Mouse (Mus musculus) myocyte (in vitro differentiated cells): ENCODE data around the gene Fam193b. TPM values are rescaled to one million over a fixed set of nuclear protein-coding genes. Genes with fewer than 3 reads are reported as not detected.

Source experiments
- H3K27me3 ChIP-seq: one replicate; pipeline ENCODE4 v1.6.1; 2011; ENCODE audit not compliant: control insufficient read depth, insufficient read depth, insufficient read length
- H3K36me3 ChIP-seq: one replicate; pipeline ENCODE4 v1.6.1; 2011; ENCODE audit not compliant: control insufficient read depth, insufficient read depth
- H3K4me2 ChIP-seq: one replicate; pipeline ENCODE4 v1.6.1; 2011; ENCODE audit warnings: low read depth, control low read depth
- H3K4me3 ChIP-seq: one replicate; pipeline ENCODE4 v1.5.1; 2011; ENCODE audit warnings: mild to moderate bottlenecking, control low read depth, moderate library complexity
- H3K79me2 ChIP-seq: one replicate; pipeline ENCODE4 v1.6.1; 2011; ENCODE audit not compliant: control insufficient read depth, insufficient read depth
- H3ac ChIP-seq: one replicate; pipeline ENCODE4 v1.6.1; 2011; ENCODE audit not compliant: control insufficient read depth, insufficient read length
- CEBPB ChIP-seq: IDR thresholded peaks from 2 replicates; pipeline ENCODE4 v1.6.1; 2011; ENCODE audit warnings: mild to moderate bottlenecking, moderate library complexity; ENCODE audit not compliant: poor library complexity, insufficient read depth, severe bottlenecking
- E2F4 ChIP-seq: IDR thresholded peaks from one replicate; pipeline ENCODE4 v1.6.1; 2011; ENCODE audit warnings: mild to moderate bottlenecking, control low read depth, moderate library complexity; ENCODE audit not compliant: insufficient read depth
- MAX ChIP-seq: IDR thresholded peaks from one replicate; pipeline ENCODE4 v1.6.1; 2011; ENCODE audit warnings: low read depth, mild to moderate bottlenecking, control low read depth
- MYOD1 ChIP-seq, 3 experiments: IDR thresholded peaks; one replicate each; pipeline ENCODE4 v1.6.1; 2011; ENCODE audit warnings: control low read depth in 2 of 3, low read depth in 2 of 3, mild to moderate bottlenecking in 2 of 3, moderate library complexity in 1 of 3; ENCODE audit not compliant: insufficient read length in 2 of 3, control insufficient read depth in 1 of 3
- MYOG ChIP-seq, 3 experiments: IDR thresholded peaks; one replicate each; pipeline ENCODE4 v1.6.1; 2011; ENCODE audit warnings: control low read depth in 2 of 3, low read depth in 2 of 3, mild to moderate bottlenecking in 2 of 3; ENCODE audit not compliant: insufficient read length in 2 of 3, control insufficient read depth in 1 of 3, insufficient read depth in 1 of 3
- POLR2A ChIP-seq: IDR thresholded peaks from one replicate; pipeline ENCODE4 v1.6.1; 2011; ENCODE audit warnings: low read depth, mild to moderate bottlenecking, control low read depth, moderate library complexity; ENCODE audit not compliant: insufficient read length
- POLR2AphosphoS2 ChIP-seq: IDR thresholded peaks from one replicate; pipeline ENCODE4 v1.6.1; 2011; ENCODE audit warnings: low read depth, control low read depth; ENCODE audit not compliant: insufficient read length
- REST ChIP-seq: IDR thresholded peaks from one replicate; pipeline ENCODE4 v1.6.1; 2011; ENCODE audit warnings: mild to moderate bottlenecking, control low read depth, moderate library complexity; ENCODE audit not compliant: insufficient read depth, insufficient read length
- SRF ChIP-seq: IDR thresholded peaks from one replicate; pipeline ENCODE4 v1.6.1; 2011; ENCODE audit warnings: low read depth; ENCODE audit not compliant: control insufficient read depth, insufficient read length
- TCF12 ChIP-seq: IDR thresholded peaks from one replicate; pipeline ENCODE4 v1.6.1; 2011; ENCODE audit warnings: mild to moderate bottlenecking, control low read depth; ENCODE audit not compliant: poor library complexity, insufficient read depth, severe bottlenecking
- TCF3 ChIP-seq: IDR thresholded peaks from one replicate; pipeline ENCODE4 v1.6.1; 2011; ENCODE audit warnings: low read depth, control low read depth; ENCODE audit not compliant: insufficient read length
- USF1 ChIP-seq: IDR thresholded peaks from one replicate; pipeline ENCODE4 v1.6.1; 2011; ENCODE audit warnings: low read depth, mild to moderate bottlenecking, control low read depth, moderate library complexity
- polyA plus RNA-seq: library from polyadenylated mRNA; unstranded; fragments of >200 nt; fragmentation: generic; extraction: Trizol; gene quantifications from one replicate; pipeline ENCODE4 v1.2.1, GENCODE M21; 2012; ENCODE audit warnings: missing spikeins

The Fam193b gene
- polyA plus RNA-seq, 1 experiment: 13.5 TPM

DNA sequence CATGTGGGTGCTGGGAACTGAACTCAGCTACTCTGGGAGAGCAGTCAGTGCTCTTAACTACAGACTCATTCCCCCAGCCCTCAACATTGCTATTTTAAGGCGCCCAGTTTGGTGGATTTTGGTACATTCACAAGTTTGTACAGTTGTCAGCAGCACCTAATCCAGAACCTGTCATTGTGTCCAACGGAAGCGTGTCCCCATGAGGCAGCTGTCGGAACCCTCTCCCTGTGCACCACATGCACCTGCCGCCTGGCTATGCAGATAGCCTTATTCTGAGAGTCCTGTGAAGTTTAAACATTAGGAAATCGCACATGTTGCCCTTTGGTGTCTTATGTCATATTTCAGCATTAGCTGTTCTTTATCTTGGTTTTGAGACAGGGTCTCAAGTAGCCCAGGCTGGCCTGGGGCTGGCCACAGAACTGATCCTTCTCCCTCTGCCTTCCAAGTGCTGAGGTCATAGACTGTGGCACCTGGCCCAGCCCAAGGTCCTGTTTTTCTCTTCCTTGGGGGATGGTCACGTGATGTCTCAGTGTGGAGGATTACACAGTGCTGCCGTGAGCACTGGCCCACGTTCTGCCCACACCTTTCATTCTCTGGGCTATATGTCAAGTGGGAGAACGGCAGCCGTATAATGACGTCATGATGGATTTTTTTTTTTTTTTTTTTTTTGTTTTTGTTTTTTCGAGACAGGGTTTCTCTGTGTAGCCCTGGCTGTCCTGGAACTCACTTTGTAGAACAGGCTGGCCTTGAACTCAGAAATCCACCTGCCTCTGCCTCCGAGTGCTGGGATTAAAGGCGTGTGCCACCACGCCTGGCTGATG, 45.0 kb downstream of the Fam193b start:
- H3K79me2 ChIP-seq: no peaks in the 10 kb centered on the region
- no peak overlapping the region for H3ac ChIP-seq
- no peaks in the 10 kb centered on the region for H3K36me3 ChIP-seq
- TF ChIP-seq TCF12 (peak; percentile 66), MYOG (IDR thresholded peaks at IDR 0.05; ENCODE audit: control insufficient read depth in 1 of 3, insufficient read depth in 1 of 3, insufficient read length in 2 of 3, low read depth in 2 of 3) (peak; percentile 28 to 94 (median 93)), POLR2A (no peak), USF1 (peak; percentile 18), MYOD1 (IDR thresholded peaks at IDR 0.05; ENCODE audit: control insufficient read depth in 1 of 3, insufficient read length in 2 of 3, low read depth in 2 of 3) (peak in 2 of 3 experiments; percentile 86 to 91), CEBPB (no peak), TCF3 (peak; percentile 91)
- H3K4me3 ChIP-seq: no peak overlapping the region
- H3K27me3 ChIP-seq: no peaks in the 10 kb centered on the region
- no peak overlapping the region for H3K4me2 ChIP-seq

DNA sequence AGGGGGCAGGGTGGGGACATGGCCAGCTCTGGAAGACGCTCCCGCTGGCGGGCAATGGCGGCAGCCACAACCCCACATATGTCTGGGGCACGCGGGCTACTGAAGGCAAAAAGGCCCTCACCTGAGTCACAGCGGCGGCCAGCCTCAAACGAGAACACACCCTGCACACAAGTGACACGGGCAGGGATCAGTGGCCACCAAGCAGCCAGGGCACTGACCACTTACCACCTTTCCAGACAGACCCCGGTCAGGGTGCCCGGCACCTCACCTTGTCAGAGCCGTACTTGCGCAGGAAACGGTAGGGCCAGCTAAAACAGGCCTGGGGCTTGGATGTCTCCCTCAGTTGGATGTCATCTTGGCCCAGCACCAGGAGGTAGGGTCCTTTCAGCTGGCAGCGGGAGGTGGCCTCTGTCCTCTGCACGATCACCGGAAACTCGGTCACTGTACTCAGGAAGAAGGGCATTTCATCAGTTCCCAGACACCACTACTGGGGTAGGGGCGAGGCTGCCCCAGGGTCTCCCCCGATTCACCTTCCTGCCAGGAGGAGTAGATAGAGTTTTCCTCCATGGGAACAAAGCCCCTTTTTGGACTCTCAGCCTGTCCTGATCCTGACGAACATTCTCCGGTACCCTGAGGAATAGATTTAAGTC, 46.8 kb downstream of the Fam193b start:
- TF ChIP-seq MAX: no peak
- no peak for TF ChIP-seq MYOD1 (IDR thresholded peaks at IDR 0.05; ENCODE audit: control insufficient read depth in 1 of 3, insufficient read length in 2 of 3, low read depth in 2 of 3)
- no peak for TF ChIP-seq E2F4
- no peak for TF ChIP-seq MYOG (IDR thresholded peaks at IDR 0.05; ENCODE audit: control insufficient read depth in 1 of 3, insufficient read depth in 1 of 3, insufficient read length in 2 of 3, low read depth in 2 of 3)
- TF ChIP-seq REST: no peak
- TF ChIP-seq CEBPB: no peak
- no peak for TF ChIP-seq TCF12
- no peak for TF ChIP-seq POLR2AphosphoS2
- TF ChIP-seq POLR2A: no peak
- TF ChIP-seq USF1: no peak
- no peak for TF ChIP-seq TCF3
- H3K36me3 ChIP-seq: no peaks in the 10 kb centered on the region
- no peak overlapping the region for H3K4me2 ChIP-seq
- no peaks in the 10 kb centered on the region for H3K27me3 ChIP-seq
- H3K79me2 ChIP-seq: no peaks in the 10 kb centered on the region
- no peak overlapping the region for H3K4me3 ChIP-seq
- H3ac ChIP-seq: no peak overlapping the region

DNA sequence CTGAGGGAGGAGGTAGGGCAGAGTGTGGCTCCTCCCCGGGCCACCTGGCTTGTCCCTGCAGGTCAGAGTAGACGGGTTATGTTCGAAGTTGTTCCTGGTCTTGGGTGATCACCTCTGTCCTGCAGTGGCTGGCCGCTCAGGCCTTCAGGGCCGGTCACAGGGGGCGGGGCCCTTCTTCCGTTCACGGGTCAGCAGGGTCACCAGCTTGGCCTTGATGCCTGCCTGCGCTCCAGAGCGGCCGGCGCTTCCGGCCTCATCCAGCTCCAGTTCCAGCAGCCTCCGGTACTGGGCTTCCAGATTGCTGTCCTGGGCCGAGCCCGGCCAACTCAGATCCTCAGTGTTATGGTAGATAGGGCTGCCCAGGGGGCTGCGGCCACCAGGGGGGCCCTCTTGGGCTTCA, 47.6 kb downstream of the Fam193b start:
- no peak for TF ChIP-seq SRF
- no peak for TF ChIP-seq MYOD1 (IDR thresholded peaks at IDR 0.05; ENCODE audit: control insufficient read depth in 1 of 3, insufficient read length in 2 of 3, low read depth in 2 of 3)
- no peak for TF ChIP-seq POLR2AphosphoS2
- no peak for TF ChIP-seq E2F4
- TF ChIP-seq CEBPB: no peak
- no peak for TF ChIP-seq MAX
- no peak for TF ChIP-seq MYOG (IDR thresholded peaks at IDR 0.05; ENCODE audit: control insufficient read depth in 1 of 3, insufficient read depth in 1 of 3, insufficient read length in 2 of 3, low read depth in 2 of 3)
- no peaks in the 10 kb centered on the region for H3K27me3 ChIP-seq
- H3K79me2 ChIP-seq: no peaks in the 10 kb centered on the region
- no peak overlapping the region for H3ac ChIP-seq
- H3K36me3 ChIP-seq: no peaks in the 10 kb centered on the region
- no peak overlapping the region for H3K4me3 ChIP-seq
- no peak overlapping the region for H3K4me2 ChIP-seq

DNA sequence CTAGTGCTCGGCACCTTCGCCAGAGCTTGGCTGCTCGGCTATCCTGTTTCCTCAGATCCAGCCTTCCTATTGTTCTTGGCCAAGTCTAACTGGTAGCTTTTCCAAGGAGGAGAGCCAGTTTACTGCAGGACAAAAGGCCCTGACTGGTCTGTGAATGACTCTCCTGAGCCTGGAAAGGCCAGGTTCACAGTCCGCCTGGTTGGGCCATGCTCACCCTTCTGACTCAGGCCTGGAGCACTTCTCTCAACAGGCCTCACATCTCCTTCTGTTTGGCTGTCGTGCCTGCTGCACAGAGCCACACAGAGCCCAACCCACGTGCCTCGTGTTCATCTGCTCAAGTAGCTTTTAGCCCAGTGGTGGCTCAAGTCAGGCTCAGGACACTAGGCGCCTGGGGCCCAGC, 48.2 kb downstream of the Fam193b start:
- Histone ChIP-seq H3K27me3 (no peaks in the 10 kb centered on the region), H3K4me3 (no peak overlapping the region), H3K4me2 (no peak overlapping the region), H3K36me3 (no peaks in the 10 kb centered on the region), H3ac (no peak overlapping the region), H3K79me2 (no peaks in the 10 kb centered on the region)
- TF ChIP-seq POLR2AphosphoS2 (no peak), SRF (no peak), TCF3 (no peak), USF1 (no peak)

DNA sequence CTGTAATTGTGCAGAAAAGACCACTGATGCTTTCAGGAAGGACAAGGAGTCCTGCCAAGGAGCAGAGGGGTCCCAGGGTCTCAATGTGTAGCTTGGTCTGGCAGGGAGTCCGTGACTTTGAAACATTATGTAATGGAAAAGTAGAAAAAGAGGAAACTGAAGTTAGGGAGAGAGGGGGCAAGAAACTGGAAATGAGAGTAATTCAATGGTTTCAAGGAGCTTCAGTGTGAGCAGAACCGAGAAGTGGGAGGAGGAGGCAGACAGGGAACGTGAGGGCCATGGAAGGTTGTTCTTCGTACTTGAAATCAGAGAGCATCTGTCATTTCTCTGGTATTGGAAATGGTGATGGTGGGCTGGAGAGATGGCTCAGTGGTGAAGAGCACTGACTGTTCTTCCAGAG, 51.3 kb downstream of the Fam193b start:
- Histone ChIP-seq H3K4me2 (no peak overlapping the region), H3K27me3 (no peaks in the 10 kb centered on the region), H3ac (no peak overlapping the region), H3K79me2 (no peaks in the 10 kb centered on the region), H3K4me3 (no peak overlapping the region), H3K36me3 (no peaks in the 10 kb centered on the region)
- TF ChIP-seq MAX (no peak), REST (no peak), SRF (no peak), CEBPB (no peak), E2F4 (no peak), MYOD1 (IDR thresholded peaks at IDR 0.05; ENCODE audit: control insufficient read depth in 1 of 3, insufficient read length in 2 of 3, low read depth in 2 of 3) (no peak), POLR2A (no peak), USF1 (no peak), TCF12 (no peak), MYOG (IDR thresholded peaks at IDR 0.05; ENCODE audit: control insufficient read depth in 1 of 3, insufficient read depth in 1 of 3, insufficient read length in 2 of 3, low read depth in 2 of 3) (no peak), POLR2AphosphoS2 (no peak), TCF3 (no peak)
